Mouse (Mus musculus): ENCODE results near the gene Chek2.
A peak's percentile ranks its signal among the peaks of the same experiment; 100 is the strongest.
"Not testable (repeated sequence)": the region's sequence is repeated elsewhere in the genome, so short reads cannot be mapped to it uniquely, and the experiment has no call there.

Gene Chek2

GRCm38 (mm10) chr5:110840465-110840864 is 686 bp downstream of the Chek2 start:
- peak; percentile 39 for DNase-seq

- DNase-seq = peak; percentile 10
Observed at GRCm38 (mm10) chr5:110841046-110841862, 1.5 kb downstream of the Chek2 start.

- DNase-seq = no peak
Observed at GRCm38 (mm10) chr5:110852990-110853389, 13.2 kb downstream of the Chek2 start.

GRCm38 (mm10) chr5:110857091-110857490 is 17.3 kb downstream of the Chek2 start:
- DNase-seq = no peak

GRCm38 (mm10) chr5:110859013-110859650 is 19.4 kb downstream of the Chek2 start:
- no peak for DNase-seq

- DNase-seq = no peak
Observed at GRCm38 (mm10) chr5:110860445-110860844, 20.7 kb downstream of the Chek2 start.

GRCm38 (mm10) chr5:110868460-110868859 is 28.7 kb downstream of the Chek2 start:
- no peak for DNase-seq

- no peak for DNase-seq
Observed at GRCm38 (mm10) chr5:110869242-110869669, 29.5 kb downstream of the Chek2 start.

GRCm38 (mm10) chr5:110873160-110873559 is 33.4 kb downstream of the Chek2 start:
- no peak for DNase-seq

GRCm38 (mm10) chr5:110874711-110875110 is 34.9 kb downstream of the Chek2 start:
- DNase-seq = no peak

- no peak for DNase-seq
Observed at GRCm38 (mm10) chr5:110875286-110875685, 35.5 kb downstream of the Chek2 start.

- DNase-seq = no peak
Observed at GRCm38 (mm10) chr5:110877666-110878505, 38.1 kb downstream of the Chek2 start.

GRCm38 (mm10) chr5:110878526-110878925 is 38.7 kb downstream of the Chek2 start:
- not testable (repeated sequence) for DNase-seq

- no peak for DNase-seq
Observed at GRCm38 (mm10) chr5:110879042-110879441, 39.3 kb downstream of the Chek2 start.

- DNase-seq = peak; percentile 85
Observed at GRCm38 (mm10) chr5:110879584-110880374, 40.0 kb downstream of the Chek2 start, which contains the start of gene Ttc28. Gene Ttc28, plus strand, starts transcription at chr5:110879803.

GRCm38 (mm10) chr5:110888596-110888995 is 48.8 kb downstream of the Chek2 start:
- DNase-seq = no peak

GRCm38 (mm10) chr5:110889945-110890344 is 50.2 kb downstream of the Chek2 start:
- DNase-seq = no peak

- no peak for DNase-seq
Observed at GRCm38 (mm10) chr5:110890561-110890960, 50.8 kb downstream of the Chek2 start.

- DNase-seq = no peak
Observed at GRCm38 (mm10) chr5:110897114-110897788, 57.5 kb downstream of the Chek2 start.

GRCm38 (mm10) chr5:110898169-110898568 is 58.4 kb downstream of the Chek2 start:
- no peak for DNase-seq

GRCm38 (mm10) chr5:110898785-110899184 is 59.0 kb downstream of the Chek2 start:
- no peak for DNase-seq

GRCm38 (mm10) chr5:110900331-110900730 is 60.6 kb downstream of the Chek2 start:
- DNase-seq = no peak

Measured in cerebellum, adult 11 months (tissue).